Mouse (Mus musculus): ENCODE measurements around the gene Hs3st3b1. TPM values are rescaled to one million over a fixed set of nuclear protein-coding genes. Genes with fewer than 3 reads are reported as not detected.
A peak's percentile ranks its signal among the peaks of the same experiment; 100 is the strongest.

Hs3st3b1 gene
- polyA plus RNA-seq (2015; fragmentation: Nextera tagmentation; extraction: Ambion mirVana): 0.86 and 1.00 TPM in 2 replicates

DNA sequence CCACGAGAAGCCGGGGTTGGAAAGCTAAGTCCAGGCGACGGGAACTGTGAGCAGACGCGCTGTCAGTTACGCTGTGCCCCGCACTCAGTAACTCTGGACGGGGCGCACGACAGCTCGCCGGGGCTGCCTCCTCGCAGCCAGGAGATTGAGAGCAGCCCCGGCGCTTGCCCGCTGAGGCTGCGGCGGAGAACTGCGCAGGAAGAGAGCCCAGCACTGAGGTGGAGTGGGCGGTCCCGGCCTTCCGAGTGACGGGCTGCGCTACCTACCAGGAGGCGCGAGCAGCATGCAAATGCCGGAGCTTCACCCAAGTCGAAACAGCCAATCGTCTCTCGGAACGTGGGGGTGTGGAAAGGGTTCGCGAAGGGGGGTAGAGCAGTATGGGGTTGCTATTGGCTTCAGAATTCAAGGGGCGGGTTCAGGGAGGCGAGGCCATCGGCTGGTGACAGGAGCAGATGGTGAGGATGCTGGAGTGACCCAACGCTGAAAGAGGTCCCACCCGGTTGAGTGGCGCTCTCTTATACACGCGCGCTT, at the start of gene Hs3st3b1:
TSS of gene Hs3st3b1 (minus strand) at position 200 of the 531 bp plus-strand sequence.
- 0% methylated on average over 43 of the region's 43 CpGs for WGBS
- Histone ChIP-seq H3K4me2 (peak within 1 kb of the TSS; percentile 95), H3K4me1 (peaks cover 60% of the 10 kb centered on the region), H3K4me3 (peak within 1 kb of the TSS; percentile 45), H3K27ac (no peak within 1 kb of the TSS), H3K9me3 (no peaks in the 10 kb centered on the region), H3K9ac (peak within 1 kb of the TSS; percentile 27), H3K27me3 (peaks cover 100% of the 10 kb centered on the region), H3K36me3 (no peaks in the 10 kb centered on the region)
- ATAC-seq (ENCODE audit: borderline replicate concordance, extremely low read depth, low FRiP score, low TSS enrichment): peak; percentile 92

GRCm38 (mm10) chr11:63971462-63971861, 49.4 kb upstream of the Hs3st3b1 start:
- Histone ChIP-seq H3K4me2 (no peak overlapping the region), H3K27ac (no peak overlapping the region), H3K36me3 (no peaks in the 10 kb centered on the region), H3K27me3 (no peaks in the 10 kb centered on the region), H3K9ac (no peak overlapping the region), H3K4me1 (0 out of 2 replicates have a peak, but pooled peaks cover 3% of the 10 kb centered on the region), H3K9me3 (no peaks in the 10 kb centered on the region), H3K4me3 (no peak overlapping the region)
- ATAC-seq (ENCODE audit: borderline replicate concordance, extremely low read depth, low FRiP score, low TSS enrichment): no peak
- 90% methylated on average over 9 of the region's 9 CpGs for WGBS

DNA sequence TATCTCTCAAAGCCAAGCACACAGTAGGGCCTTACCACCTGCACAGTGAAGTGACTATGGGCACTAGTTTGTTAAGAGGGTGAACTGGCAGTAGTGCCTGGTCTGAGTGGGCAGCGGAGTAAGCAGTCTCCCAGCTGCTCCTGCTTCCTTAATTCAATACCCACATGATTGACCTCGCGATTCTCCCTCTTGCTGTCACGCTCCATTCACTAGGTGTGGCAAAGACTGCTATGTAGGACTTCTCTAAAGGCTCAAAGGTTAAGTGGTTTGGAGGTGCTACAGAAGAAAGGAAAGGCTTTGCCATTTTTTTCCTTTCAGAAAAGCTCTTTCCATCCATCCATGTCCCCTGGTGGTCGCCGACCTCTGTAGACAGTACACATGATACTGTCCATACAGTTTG, 48.7 kb upstream of the Hs3st3b1 start:
- H3K27me3 ChIP-seq: no peaks in the 10 kb centered on the region
- no peak for ATAC-seq (ENCODE audit: borderline replicate concordance, extremely low read depth, low FRiP score, low TSS enrichment)
- no peak overlapping the region for H3K27ac ChIP-seq
- no peak overlapping the region for H3K9ac ChIP-seq
- no peak overlapping the region for H3K4me3 ChIP-seq
- H3K4me2 ChIP-seq: no peak overlapping the region
- no peaks in the 10 kb centered on the region for H3K36me3 ChIP-seq
- H3K4me1 ChIP-seq: 0 out of 2 replicates have a peak, but pooled peaks cover 4% of the 10 kb centered on the region
- no peaks in the 10 kb centered on the region for H3K9me3 ChIP-seq
- 90% methylated on average over 6 of the region's 6 CpGs for WGBS

- Histone ChIP-seq H3K27ac (no peak overlapping the region), H3K4me2 (no peak overlapping the region), H3K4me3 (no peak overlapping the region), H3K9me3 (no peaks in the 10 kb centered on the region), H3K36me3 (no peaks in the 10 kb centered on the region), H3K4me1 (0 out of 2 replicates have a peak, but pooled peaks cover 7% of the 10 kb centered on the region), H3K9ac (no peak overlapping the region), H3K27me3 (no peaks in the 10 kb centered on the region)
- 49% methylated on average over 11 of the region's 11 CpGs for WGBS
- ATAC-seq (ENCODE audit: borderline replicate concordance, extremely low read depth, low FRiP score, low TSS enrichment): no peak
Measured at GRCm38 (mm10) chr11:63969205-63969910, 47.3 kb upstream of the Hs3st3b1 start.

DNA sequence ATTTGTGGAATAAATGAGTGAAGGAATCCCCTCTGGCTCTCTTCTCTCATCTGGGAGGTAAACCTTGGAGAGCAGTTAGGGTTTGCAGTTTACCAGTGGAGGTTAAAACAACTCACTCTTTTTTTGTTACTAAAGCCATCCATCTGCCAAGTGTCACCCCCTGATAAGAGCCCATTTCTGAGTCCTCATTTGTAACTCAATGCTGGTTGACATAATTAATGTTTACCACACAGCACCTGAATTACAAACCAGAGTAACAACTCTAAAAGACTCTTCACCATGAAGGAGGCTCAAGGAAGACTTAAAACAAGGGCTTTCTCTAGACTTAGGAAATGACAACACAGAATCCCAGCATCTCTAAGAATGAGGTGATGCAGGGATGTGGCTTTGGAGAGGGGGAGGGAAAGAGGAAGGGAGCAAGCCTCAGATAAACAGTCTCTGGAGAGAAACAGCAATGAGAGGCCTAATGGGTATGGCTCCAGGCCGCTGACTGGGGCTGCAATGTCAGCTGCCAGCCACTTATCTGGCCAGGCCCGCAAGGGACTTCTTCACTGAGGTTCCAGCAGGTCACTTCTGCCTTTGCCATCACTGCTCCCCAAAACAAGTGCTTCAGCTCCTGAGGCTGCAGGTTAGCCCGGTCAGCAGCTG, 46.4 kb upstream of the Hs3st3b1 start:
- Histone ChIP-seq H3K4me1 (0 out of 2 replicates have a peak, but pooled peaks cover 7% of the 10 kb centered on the region), H3K9ac (no peak overlapping the region), H3K9me3 (no peaks in the 10 kb centered on the region), H3K27me3 (no peaks in the 10 kb centered on the region), H3K27ac (no peak overlapping the region), H3K36me3 (no peaks in the 10 kb centered on the region), H3K4me2 (no peak overlapping the region), H3K4me3 (no peak overlapping the region)
- 48% methylated on average over 3 of the region's 3 CpGs for WGBS
- ATAC-seq (ENCODE audit: borderline replicate concordance, extremely low read depth, low FRiP score, low TSS enrichment): no peak

DNA sequence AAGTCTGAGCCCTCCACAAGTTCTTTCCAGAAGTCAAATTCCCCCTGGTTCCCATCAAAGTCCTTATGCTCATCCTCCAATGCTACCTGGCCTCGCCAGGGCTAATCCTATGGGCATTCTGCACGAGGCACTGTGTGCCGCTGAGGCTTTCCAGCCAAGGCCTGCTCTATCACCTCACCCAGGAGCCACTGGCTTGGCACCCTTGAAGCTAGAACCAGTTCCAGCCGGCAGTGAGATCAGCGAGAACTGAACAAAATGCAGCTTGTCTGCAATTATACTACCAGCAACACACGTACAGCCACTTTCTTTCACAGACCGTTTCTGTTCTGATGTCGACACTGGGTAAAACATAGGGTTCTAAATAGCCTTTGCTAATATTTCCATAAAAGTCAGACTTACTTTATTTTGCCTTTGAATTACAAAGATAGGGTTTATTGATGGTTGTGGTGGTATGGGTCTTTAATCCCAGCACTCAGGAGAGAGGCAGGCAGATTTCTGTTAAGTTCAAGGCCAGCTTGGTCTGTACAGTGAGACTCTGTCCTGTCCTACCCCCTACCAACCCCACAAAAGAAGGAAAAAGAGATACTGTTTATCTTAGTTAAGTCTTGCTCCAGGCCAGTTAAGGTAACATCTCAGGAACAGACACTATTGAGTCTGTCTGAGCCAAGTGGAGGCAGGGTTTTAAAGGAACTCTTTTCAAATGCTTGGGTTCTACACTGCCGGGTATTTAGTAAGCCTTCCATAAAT, 45.7 kb upstream of the Hs3st3b1 start:
- ATAC-seq (ENCODE audit: borderline replicate concordance, extremely low read depth, low FRiP score, low TSS enrichment): no peak
- Histone ChIP-seq H3K4me1 (0 out of 2 replicates have a peak, but pooled peaks cover 7% of the 10 kb centered on the region), H3K27me3 (no peaks in the 10 kb centered on the region), H3K4me2 (no peak overlapping the region), H3K4me3 (no peak overlapping the region), H3K27ac (no peak overlapping the region), H3K9ac (no peak overlapping the region), H3K9me3 (no peaks in the 10 kb centered on the region), H3K36me3 (no peaks in the 10 kb centered on the region)
- WGBS: 67% methylated on average over 9 of the region's 9 CpGs

- Histone ChIP-seq H3K4me1 (0 out of 2 replicates have a peak, but pooled peaks cover 7% of the 10 kb centered on the region), H3K27me3 (no peaks in the 10 kb centered on the region), H3K36me3 (no peaks in the 10 kb centered on the region), H3K27ac (no peak overlapping the region), H3K9ac (no peak overlapping the region), H3K4me2 (no peak overlapping the region), H3K9me3 (no peaks in the 10 kb centered on the region), H3K4me3 (no peak overlapping the region)
- 46% methylated on average over 5 of the region's 5 CpGs for WGBS
- ATAC-seq (ENCODE audit: borderline replicate concordance, extremely low read depth, low FRiP score, low TSS enrichment): no peak
Measured at GRCm38 (mm10) chr11:63965437-63965836, 43.3 kb upstream of the Hs3st3b1 start.

DNA sequence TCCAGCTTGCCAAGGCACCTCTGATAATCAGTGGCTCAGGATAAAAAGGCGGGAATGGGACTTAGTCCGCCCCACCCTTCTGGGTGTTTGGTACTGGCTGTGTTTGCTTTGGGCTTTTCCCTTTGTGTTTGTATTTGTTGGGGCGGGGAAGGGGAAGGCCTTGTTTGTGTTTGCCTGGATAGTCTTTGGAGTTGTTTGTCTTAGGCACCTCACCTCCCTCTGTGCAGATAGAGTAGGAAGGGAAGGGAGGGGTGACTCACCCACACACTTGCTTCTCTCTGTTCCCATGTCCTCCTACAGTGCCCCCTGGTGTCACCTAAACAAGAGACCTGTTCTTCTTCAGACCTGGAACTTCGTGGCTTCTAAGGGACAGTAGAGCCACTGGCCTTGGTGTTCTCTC, 35.1 kb upstream of the Hs3st3b1 start:
- no peak for ATAC-seq (ENCODE audit: borderline replicate concordance, extremely low read depth, low FRiP score, low TSS enrichment)
- peaks cover 6% of the 10 kb centered on the region for H3K27me3 ChIP-seq
- no peaks in the 10 kb centered on the region for H3K36me3 ChIP-seq
- H3K9ac ChIP-seq: no peak overlapping the region
- H3K4me3 ChIP-seq: no peak overlapping the region
- WGBS: 48% methylated on average over 4 of the region's 4 CpGs
- no peak overlapping the region for H3K4me2 ChIP-seq
- no peak overlapping the region for H3K27ac ChIP-seq
- H3K9me3 ChIP-seq: no peaks in the 10 kb centered on the region
- peaks cover 11% of the 10 kb centered on the region for H3K4me1 ChIP-seq

DNA sequence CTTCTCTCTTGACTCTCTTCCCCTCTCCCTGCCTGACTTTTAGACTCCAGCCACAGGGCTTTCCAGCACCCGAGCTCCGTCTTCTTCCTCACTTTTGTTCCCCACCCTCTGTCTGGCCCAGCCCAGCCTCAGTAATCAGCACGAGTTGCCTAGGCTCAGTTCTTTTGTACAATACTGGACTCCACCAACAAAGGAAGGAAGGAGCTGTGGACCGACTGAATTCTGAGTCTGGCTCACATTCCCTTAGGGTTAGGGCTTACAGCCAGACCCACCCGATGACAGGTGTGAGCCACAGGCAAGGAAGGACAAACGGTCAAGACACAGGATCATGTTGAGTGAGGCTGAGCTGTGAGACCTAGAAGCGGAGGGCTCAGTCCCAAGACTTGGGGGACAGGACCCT, 34.7 kb upstream of the Hs3st3b1 start:
- no peak for ATAC-seq (ENCODE audit: borderline replicate concordance, extremely low read depth, low FRiP score, low TSS enrichment)
- no peak overlapping the region for H3K4me3 ChIP-seq
- peaks cover 6% of the 10 kb centered on the region for H3K27me3 ChIP-seq
- no peak overlapping the region for H3K4me2 ChIP-seq
- peaks cover 15% of the 10 kb centered on the region for H3K4me1 ChIP-seq
- no peak overlapping the region for H3K9ac ChIP-seq
- H3K9me3 ChIP-seq: no peaks in the 10 kb centered on the region
- WGBS: 44% methylated on average over 7 of the region's 7 CpGs
- H3K36me3 ChIP-seq: no peaks in the 10 kb centered on the region
- no peak overlapping the region for H3K27ac ChIP-seq

GRCm38 (mm10) chr11:63953887-63954286, 31.8 kb upstream of the Hs3st3b1 start:
- ATAC-seq (ENCODE audit: borderline replicate concordance, extremely low read depth, low FRiP score, low TSS enrichment): no peak
- no peaks in the 10 kb centered on the region for H3K9me3 ChIP-seq
- 72% methylated on average over 2 of the region's 2 CpGs for WGBS

GRCm38 (mm10) chr11:63952743-63953191, 30.7 kb upstream of the Hs3st3b1 start:
- no peak overlapping the region for H3K27ac ChIP-seq
- H3K9ac ChIP-seq: no peak overlapping the region
- H3K4me1 ChIP-seq: peaks cover 16% of the 10 kb centered on the region
- H3K36me3 ChIP-seq: no peaks in the 10 kb centered on the region
- 24% methylated on average over 4 of the region's 4 CpGs for WGBS
- no peak overlapping the region for H3K4me3 ChIP-seq
- ATAC-seq (ENCODE audit: borderline replicate concordance, extremely low read depth, low FRiP score, low TSS enrichment): peak; percentile 61
- H3K9me3 ChIP-seq: no peaks in the 10 kb centered on the region
- H3K4me2 ChIP-seq: peak overlapping the region; percentile 53; the same call in 1 of the 2 replicates
- peaks cover 24% of the 10 kb centered on the region for H3K27me3 ChIP-seq

More at GRCm38 (mm10) chr11:63953887-63954286, 31.8 kb upstream of the Hs3st3b1 start:
- Histone ChIP-seq H3K27ac (no peak overlapping the region), H3K36me3 (no peaks in the 10 kb centered on the region), H3K4me3 (no peak overlapping the region), H3K9ac (no peak overlapping the region), H3K4me2 (no peak overlapping the region), H3K27me3 (peaks cover 25% of the 10 kb centered on the region), H3K4me1 (peaks cover 16% of the 10 kb centered on the region)

Data from lung, embryonic 15.5 days (tissue).